Mouse (Mus musculus): ENCODE data around the gene Lsamp.

DNA sequence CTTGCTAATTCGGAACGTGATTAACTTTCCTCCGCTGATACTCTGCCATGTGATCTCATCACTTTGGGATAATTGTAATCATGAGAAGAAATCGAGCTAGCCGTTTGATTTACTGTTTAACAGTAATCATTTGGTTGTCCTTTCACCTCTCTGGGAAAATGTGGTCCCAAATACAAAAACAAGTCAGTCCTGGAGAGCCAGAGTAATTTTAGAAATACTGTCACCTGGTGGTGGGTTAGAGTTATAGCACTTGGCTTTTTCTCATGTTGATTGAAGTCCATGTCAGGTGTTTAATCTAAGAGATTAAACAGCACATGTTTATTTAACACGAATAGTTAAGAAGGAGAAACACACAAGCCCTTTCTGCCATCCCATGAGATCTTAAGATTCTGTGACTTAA is 1851.6 kb downstream of the Lsamp start:
- TF ChIP-seq POLR2A (IDR thresholded peaks at IDR 0.05; ENCODE audit: low read depth, low read length) (no peak), CTCF (IDR thresholded peaks at IDR 0.05; ENCODE audit: extremely low read depth, insufficient read depth, insufficient read length, insufficient replicate concordance) (no peak)
